Mouse (Mus musculus) MEL (cell line): ENCODE data around the gene Mob3b. TPM values are rescaled to one million over a fixed set of nuclear protein-coding genes. Genes with fewer than 3 reads are reported as not detected.

Experiments used
- DNase-seq: peaks from one replicate; pipeline ENCODE4 v3.0.0; 2011; ENCODE audit warnings: low read depth, low spot score
- H3K27ac ChIP-seq: 2 replicates; pipeline ENCODE4 v1.5.1; 2012; ENCODE audit warnings: low read depth, mild to moderate bottlenecking, control low read depth, low read length, moderate library complexity; ENCODE audit not compliant: control insufficient read depth
- H3K27me3 ChIP-seq, 2 experiments: fragments of 150-350 bp in 1 of 2; sonication (generic) in 1 of 2; 2 replicates each; pipeline ENCODE4 v1.6.1; 2012; ENCODE audit warnings: low read length in 2 of 2, mild to moderate bottlenecking in 2 of 2, improper control_type of control experiment in 1 of 2, moderate library complexity in 1 of 2; ENCODE audit not compliant: insufficient read depth in 2 of 2, control insufficient read depth in 1 of 2
- H3K36me3 ChIP-seq, 2 experiments: 2 replicates each; pipeline ENCODE4 v1.6.1; 2012 to 2014; ENCODE audit warnings: low read length in 2 of 2, improper control_type of control experiment in 1 of 2, inconsistent platforms in 1 of 2, mild to moderate bottlenecking in 1 of 2; ENCODE audit not compliant: insufficient read depth in 2 of 2, control insufficient read depth in 1 of 2
- H3K4me1 ChIP-seq, 2 experiments: fragments of 150-350 bp in 1 of 2; sonication (generic) in 1 of 2; 2 replicates each; pipeline ENCODE4 v1.6.1; 2012; ENCODE audit warnings: low read length in 2 of 2, improper control_type of control experiment in 1 of 2, mild to moderate bottlenecking in 1 of 2; ENCODE audit not compliant: insufficient read depth in 2 of 2, control insufficient read depth in 1 of 2
- H3K4me3 ChIP-seq, 2 experiments: fragments of 150-350 bp in 1 of 2; sonication (generic) in 1 of 2; 2 replicates each; pipeline ENCODE4 v1.5.1; 2012; ENCODE audit warnings: low read depth in 2 of 2, low read length in 2 of 2, mild to moderate bottlenecking in 2 of 2, moderate library complexity in 2 of 2, control low read depth in 1 of 2, improper control_type of control experiment in 1 of 2; ENCODE audit not compliant: control insufficient read depth in 1 of 2, insufficient read depth in 1 of 2
- H3K79me2 ChIP-seq: 2 replicates; pipeline ENCODE4 v1.6.1; 2012; ENCODE audit warnings: mild to moderate bottlenecking, low read length, moderate library complexity; ENCODE audit not compliant: control insufficient read depth, poor library complexity, insufficient read depth
- H3K9ac ChIP-seq: 2 replicates; pipeline ENCODE4 v1.6.1; 2012; ENCODE audit warnings: low read depth, mild to moderate bottlenecking, control low read depth, low read length, moderate library complexity; ENCODE audit not compliant: control insufficient read depth, poor library complexity, severe bottlenecking
- H3K9me3 ChIP-seq: fragments of 150-350 bp; sonication (generic); replicated peaks from 2 replicates; pipeline ENCODE4 v1.6.1; 2012; ENCODE audit warnings: mild to moderate bottlenecking, low read length, improper control_type of control experiment, moderate library complexity; ENCODE audit not compliant: insufficient read depth
- E2F4 ChIP-seq: IDR thresholded peaks from 2 replicates; pipeline ENCODE4 v1.6.1; 2011; ENCODE audit warnings: low read depth, low read length, improper control_type of control experiment, borderline replicate concordance
- EP300 ChIP-seq, 2 experiments: IDR thresholded peaks; 2 replicates each; pipeline ENCODE4 v1.6.1; 2011; ENCODE audit warnings: improper control_type of control experiment in 2 of 2, low read length in 2 of 2, low read depth in 1 of 2, mild to moderate bottlenecking in 1 of 2
- ETS1 ChIP-seq: IDR thresholded peaks from 2 replicates; pipeline ENCODE4 v1.6.1; 2012; ENCODE audit warnings: low read depth, mild to moderate bottlenecking, inconsistent platforms, low read length, improper control_type of control experiment, moderate library complexity
- GABPA ChIP-seq: IDR thresholded peaks from 2 replicates; pipeline ENCODE4 v1.6.1; 2012; ENCODE audit warnings: low read depth, mild to moderate bottlenecking, inconsistent platforms, low read length, improper control_type of control experiment, moderate library complexity
- GATA1 ChIP-seq: IDR thresholded peaks from 2 replicates; pipeline ENCODE4 v1.6.1; 2011; ENCODE audit warnings: low read depth, low read length, improper control_type of control experiment
- MAFK ChIP-seq: IDR thresholded peaks from 2 replicates; pipeline ENCODE4 v1.6.1; 2011; ENCODE audit warnings: low read depth, mild to moderate bottlenecking, low read length, improper control_type of control experiment, borderline replicate concordance
- MEF2A ChIP-seq: IDR thresholded peaks from 2 replicates; pipeline ENCODE4 v1.6.1; 2014; ENCODE audit warnings: low read depth, mild to moderate bottlenecking, inconsistent platforms, low read length, improper control_type of control experiment; ENCODE audit not compliant: poor library complexity, insufficient replicate concordance, severe bottlenecking; ENCODE audit errors: extremely low read depth
- MXI1 ChIP-seq: IDR thresholded peaks from 2 replicates; pipeline ENCODE4 v1.6.1; 2011; ENCODE audit warnings: mild to moderate bottlenecking, low read depth, low read length, improper control_type of control experiment
- MYB ChIP-seq: IDR thresholded peaks from 2 replicates; pipeline ENCODE4 v1.6.1; 2011; ENCODE audit warnings: mild to moderate bottlenecking, low read depth, low read length, improper control_type of control experiment
- MYC ChIP-seq: IDR thresholded peaks from 2 replicates; pipeline ENCODE4 v1.6.1; 2011; ENCODE audit warnings: low read depth, mild to moderate bottlenecking, low read length, improper control_type of control experiment, moderate library complexity
- NELFE ChIP-seq: IDR thresholded peaks from 2 replicates; pipeline ENCODE4 v1.6.1; 2011; ENCODE audit warnings: low read depth, low read length, improper control_type of control experiment
- RCOR1 ChIP-seq: IDR thresholded peaks from 2 replicates; pipeline ENCODE4 v1.6.1; 2012; ENCODE audit warnings: low read depth, mild to moderate bottlenecking, inconsistent platforms, low read length, improper control_type of control experiment
- SIN3A ChIP-seq: IDR thresholded peaks from 2 replicates; pipeline ENCODE4 v1.6.1; 2012; ENCODE audit warnings: low read length, improper control_type of control experiment, inconsistent platforms
- TAL1 ChIP-seq: IDR thresholded peaks from 2 replicates; pipeline ENCODE4 v1.6.1; 2012; ENCODE audit warnings: mild to moderate bottlenecking, inconsistent platforms, low read length, moderate library complexity, mixed read lengths
- TBP ChIP-seq: IDR thresholded peaks from 2 replicates; pipeline ENCODE4 v1.8.0; 2011; ENCODE audit warnings: low read depth, low read length, improper control_type of control experiment
- TCF12 ChIP-seq: IDR thresholded peaks from 2 replicates; pipeline ENCODE4 v1.6.1; 2014; ENCODE audit warnings: low read depth, mild to moderate bottlenecking, inconsistent platforms, low read length, improper control_type of control experiment, moderate library complexity
- UBTF ChIP-seq: IDR thresholded peaks from 2 replicates; pipeline ENCODE4 v1.6.1; 2012; ENCODE audit warnings: low read depth, mild to moderate bottlenecking, inconsistent platforms, low read length, improper control_type of control experiment, moderate library complexity, borderline replicate concordance; ENCODE audit not compliant: insufficient read depth
- USF1 ChIP-seq: IDR thresholded peaks from 2 replicates; pipeline ENCODE4 v1.6.1; 2014; ENCODE audit warnings: low read depth, mild to moderate bottlenecking, inconsistent platforms, low read length, improper control_type of control experiment, moderate library complexity
- ZC3H11A ChIP-seq: IDR thresholded peaks from 2 replicates; pipeline ENCODE4 v1.6.1; 2012; ENCODE audit warnings: low read depth, mild to moderate bottlenecking, inconsistent platforms, low read length, improper control_type of control experiment
- polyA plus RNA-seq, 2 experiments: library from polyadenylated mRNA; stranded (reverse) in 1 of 2; unstranded in 1 of 2; fragments of >175 nt in 1 of 2; fragments of >200 nt in 1 of 2; gene quantifications; 2 replicates each; pipeline versions ENCODE4 v1.2.1 to v1.2.4; 2012; ENCODE audit warnings: low replicate concordance in 2 of 2, low read depth in 1 of 2; ENCODE audit not compliant: insufficient read length in 2 of 2, insufficient read depth in 1 of 2, missing spikeins in 1 of 2
- total RNA-seq: library from RNA; depleted of rRNA; stranded (reverse); fragments of 300-350 nt; gene quantifications from 2 replicates; pipeline ENCODE4 v1.2.3, GENCODE M21; 2012

Gene Mob3b
- total and polyA plus RNA-seq, 3 experiments = 3.8 to 4.2 TPM; not detected in 1

DNA sequence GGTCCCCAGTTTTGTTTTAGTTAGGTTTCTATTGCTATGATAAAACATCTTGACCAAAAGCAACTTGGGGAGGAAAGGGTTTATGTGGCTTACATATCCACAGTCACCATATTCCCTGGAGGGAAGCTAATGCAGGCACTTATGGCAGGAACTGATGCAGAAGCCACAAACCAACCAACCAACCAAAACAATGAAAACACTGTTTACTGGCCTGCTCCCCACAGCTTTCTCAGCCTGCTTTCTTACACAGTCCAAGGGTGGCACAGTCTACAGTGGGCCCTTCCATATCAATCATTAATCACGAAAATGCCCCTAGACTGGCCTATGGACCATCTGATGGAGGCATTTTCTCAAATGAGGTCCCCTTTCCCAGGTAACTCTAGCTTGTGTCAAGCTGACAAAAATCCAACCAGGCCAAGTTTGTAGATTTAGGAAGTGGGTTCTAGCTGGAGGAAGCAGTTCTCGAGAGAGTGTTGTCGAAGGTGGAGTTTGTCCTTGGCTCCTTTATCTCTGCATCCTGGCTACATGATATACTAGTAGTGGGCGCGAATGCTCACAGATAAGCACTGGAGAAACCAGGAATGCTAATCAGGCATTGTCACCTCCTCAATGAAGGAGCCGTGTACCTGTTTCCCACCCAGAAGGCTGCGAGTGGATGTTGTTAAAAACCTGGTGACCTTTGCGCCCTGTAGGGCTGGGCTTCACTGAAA is 30.5 kb upstream of the Mob3b start:
- Histone ChIP-seq H3K36me3 (peaks cover 0 to 19% of the 10 kb centered on the region in 2 experiments; a peak in 3 of 4 replicates), H3K27me3 (no peaks in the 10 kb centered on the region), H3K27ac (peak overlapping the region; percentile 10; the same call in 1 of the 2 replicates), H3K9me3 (no peaks in the 10 kb centered on the region), H3K4me3 (no peak overlapping the region), H3K9ac (no peak overlapping the region), H3K79me2 (no peaks in the 10 kb centered on the region), H3K4me1 (peaks cover 10 to 20% of the 10 kb centered on the region in 2 experiments)
- peak; percentile 52 for DNase-seq
- TF ChIP-seq MYC (no peak), ETS1 (0 out of 2 replicates have a peak, but pooled peaks have one; percentile 46), TBP (no peak), GATA1 (peak; percentile 76), E2F4 (no peak), RCOR1 (peak; percentile 55; the same call in 1 of the 2 replicates), EP300 (IDR thresholded peaks at IDR 0.05; ENCODE audit: low read depth in 1 of 2, low read length in 2 of 2) (peak; percentile 73 to 77), TCF12 (peak; percentile 75)
- TF ChIP-seq, all 39 proteins: peak for 5

DNA sequence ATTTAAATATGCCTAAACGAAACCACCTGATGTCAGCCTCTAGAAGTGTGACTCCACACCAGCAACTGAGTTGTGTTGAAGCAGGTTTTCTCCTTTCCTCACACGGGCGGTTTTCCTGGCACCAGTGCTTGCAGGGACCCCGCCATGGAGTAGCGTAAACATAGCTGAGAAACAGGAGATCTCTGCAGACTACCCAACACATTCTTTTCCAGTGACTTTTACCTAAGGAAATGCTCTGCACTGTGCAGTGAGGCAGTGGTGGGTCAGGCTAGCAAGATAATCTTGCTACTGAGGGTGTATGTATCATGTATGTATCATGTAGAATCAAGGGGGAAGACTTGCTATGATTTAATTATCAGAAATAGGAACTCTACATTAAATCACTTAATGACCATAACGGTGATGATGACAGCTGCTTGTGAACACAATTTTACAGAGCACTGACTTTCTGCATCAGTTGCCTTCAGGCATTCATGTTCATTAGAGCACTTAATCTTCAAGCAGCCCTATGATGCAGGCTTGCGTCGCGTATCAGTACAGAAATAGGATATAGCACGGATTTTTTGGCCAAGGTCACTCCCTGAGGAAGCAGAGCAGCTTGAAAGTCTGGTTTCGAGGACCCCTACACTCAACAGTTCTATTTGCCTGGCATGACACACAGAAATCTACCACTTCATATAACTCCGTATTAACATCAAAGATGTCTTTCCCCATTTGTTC is 20.8 kb upstream of the Mob3b start:
- TF ChIP-seq ZC3H11A = no peak
- no peak for TF ChIP-seq GATA1
- TF ChIP-seq UBTF = no peak
- no peak for TF ChIP-seq MXI1
- Histone ChIP-seq H3K4me1 (peaks cover 8 to 14% of the 10 kb centered on the region in 2 experiments), H3K79me2 (no peaks in the 10 kb centered on the region), H3K9ac (no peak overlapping the region), H3K9me3 (no peaks in the 10 kb centered on the region), H3K27me3 (no peaks in the 10 kb centered on the region; a peak in 1 of 4 replicates), H3K27ac (no peak overlapping the region), H3K4me3 (no peak overlapping the region), H3K36me3 (peaks cover 0 to 6% of the 10 kb centered on the region in 2 experiments; a peak in 2 of 4 replicates)
- DNase-seq = no peak

DNA sequence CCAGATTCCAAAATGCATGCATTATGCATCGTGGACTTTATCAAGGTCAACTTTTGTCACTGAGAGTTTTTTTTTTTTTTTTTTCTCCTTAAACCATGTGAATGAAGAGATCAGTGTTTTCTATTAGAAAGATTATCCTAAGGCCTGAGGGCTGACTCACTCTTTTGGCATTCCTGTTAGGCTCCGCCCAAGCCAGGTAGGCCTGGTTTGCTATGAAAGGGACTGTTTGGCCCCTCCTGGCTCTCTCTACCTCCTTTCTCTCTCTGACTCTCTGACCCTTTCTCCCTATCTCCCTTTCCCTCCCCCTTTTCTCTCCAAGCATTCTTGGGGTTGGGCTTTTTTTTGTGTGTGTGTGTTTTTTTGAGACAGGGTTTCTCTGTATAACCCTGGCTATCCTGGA is 18.3 kb upstream of the Mob3b start:
- no peak overlapping the region for H3K4me3 ChIP-seq
- no peaks in the 10 kb centered on the region for H3K9me3 ChIP-seq
- no peak for TF ChIP-seq USF1
- TF ChIP-seq UBTF = no peak
- no peak for TF ChIP-seq GABPA
- TF ChIP-seq SIN3A = no peak
- TF ChIP-seq MEF2A = no peak
- TF ChIP-seq NELFE = no peak
- no peak for TF ChIP-seq TCF12
- TF ChIP-seq MYB = no peak
- TF ChIP-seq TAL1 = no peak
- TF ChIP-seq MAFK = no peak
- TF ChIP-seq, all 39 proteins: peak for 0
- Histone ChIP-seq H3K36me3 (peaks cover 0 to 6% of the 10 kb centered on the region in 2 experiments; a peak in 2 of 4 replicates), H3K79me2 (no peaks in the 10 kb centered on the region), H3K27ac (no peak overlapping the region), H3K4me1 (peaks cover 8 to 14% of the 10 kb centered on the region in 2 experiments), H3K27me3 (no peaks in the 10 kb centered on the region; a peak in 1 of 4 replicates), H3K9ac (no peak overlapping the region)
- DNase-seq = no peak
